Mouse (Mus musculus) ES-Bruce4 (cell line): ENCODE results near the gene Cacna1g. TPM values are rescaled to one million over a fixed set of nuclear protein-coding genes. Genes with fewer than 3 reads are reported as not detected.

Experiments used
- H3K27ac ChIP-seq: 2 replicates; pipeline ENCODE4 v1.5.1; 2012; ENCODE audit warnings: low read length, inconsistent platforms; ENCODE audit not compliant: insufficient read depth
- H3K27me3 ChIP-seq: 2 replicates; pipeline ENCODE4 v1.6.1; 2012; ENCODE audit warnings: mild to moderate bottlenecking, low read length, inconsistent platforms; ENCODE audit not compliant: control insufficient read depth, poor library complexity, insufficient read depth, severe bottlenecking
- H3K36me3 ChIP-seq: 2 replicates; pipeline ENCODE4 v1.6.1; 2012; ENCODE audit warnings: inconsistent platforms, mild to moderate bottlenecking, low read length, moderate library complexity; ENCODE audit not compliant: control insufficient read depth, poor library complexity, insufficient read depth, severe bottlenecking
- H3K4me1 ChIP-seq: one replicate; pipeline ENCODE4 v1.8.1; 2011; ENCODE audit warnings: low read length; ENCODE audit not compliant: control insufficient read depth, insufficient read depth
- H3K4me3 ChIP-seq: 2 replicates; pipeline ENCODE4 v1.5.1; 2011; ENCODE audit warnings: low read depth, mild to moderate bottlenecking, low read length
- H3K9ac ChIP-seq: 2 replicates; pipeline ENCODE4 v1.6.1; 2012; ENCODE audit warnings: low read depth, mild to moderate bottlenecking, inconsistent platforms; ENCODE audit not compliant: poor library complexity, severe bottlenecking
- H3K9me3 ChIP-seq: replicated peaks from 2 replicates; pipeline ENCODE4 v1.6.1; 2012; ENCODE audit warnings: mild to moderate bottlenecking, low read length, inconsistent platforms; ENCODE audit not compliant: control insufficient read depth, poor library complexity, insufficient read depth, severe bottlenecking
- CTCF ChIP-seq: IDR thresholded peaks from one replicate; pipeline ENCODE4 v1.8.1; 2011; ENCODE audit warnings: low read depth, low read length
- EP300 ChIP-seq: IDR thresholded peaks from 2 replicates; pipeline ENCODE4 v1.6.1; 2011; ENCODE audit warnings: low read depth, low read length; ENCODE audit not compliant: insufficient read depth
- POLR2A ChIP-seq: IDR thresholded peaks from one replicate; pipeline ENCODE4 v1.8.1; 2011; ENCODE audit warnings: low read length; ENCODE audit not compliant: insufficient read depth
- polyA plus RNA-seq: library from polyadenylated mRNA; stranded (reverse); fragments of >200 nt; gene quantifications from 2 replicates; pipeline ENCODE4 v1.2.4, GENCODE M21; 2011; ENCODE audit warnings: low read depth; ENCODE audit not compliant: missing spikeins, insufficient read depth, insufficient read length

Gene Cacna1g
- polyA plus RNA-seq: 2.9 and 8.6 TPM in 2 replicates

GRCm38 (mm10) chr11:94473707-94474543 is at the start of gene Cacna1g:
Gene Cacna1g (minus strand): TSS chr11:94474198.
- TF ChIP-seq POLR2A: no peak
- no peak for TF ChIP-seq CTCF
- TF ChIP-seq EP300: no peak
- Histone ChIP-seq H3K27me3 (peaks cover 20% of the 10 kb centered on the region), H3K9me3 (no peaks in the 10 kb centered on the region), H3K27ac (no peak within 1 kb of the TSS), H3K9ac (peak within 1 kb of the TSS; percentile 76), H3K36me3 (no peaks in the 10 kb centered on the region), H3K4me3 (peak within 1 kb of the TSS; percentile 58), H3K4me1 (no peaks in the 10 kb centered on the region)

GRCm38 (mm10) chr11:94521219-94521843 is 47.3 kb upstream of the Cacna1g start, which contains the start of gene Mycbpap:
Gene Mycbpap (minus strand): TSS chr11:94521742.
- H3K9ac ChIP-seq: peak within 1 kb of the TSS; percentile 37
- H3K36me3 ChIP-seq: no peaks in the 10 kb centered on the region
- no peaks in the 10 kb centered on the region for H3K9me3 ChIP-seq
- no peak for TF ChIP-seq EP300
- TF ChIP-seq CTCF: no peak
- TF ChIP-seq POLR2A: no peak
- H3K4me1 ChIP-seq: no peaks in the 10 kb centered on the region
- H3K4me3 ChIP-seq: peak within 1 kb of the TSS; percentile 81
- no peak within 1 kb of the TSS for H3K27ac ChIP-seq
- H3K27me3 ChIP-seq: no peaks in the 10 kb centered on the region

DNA sequence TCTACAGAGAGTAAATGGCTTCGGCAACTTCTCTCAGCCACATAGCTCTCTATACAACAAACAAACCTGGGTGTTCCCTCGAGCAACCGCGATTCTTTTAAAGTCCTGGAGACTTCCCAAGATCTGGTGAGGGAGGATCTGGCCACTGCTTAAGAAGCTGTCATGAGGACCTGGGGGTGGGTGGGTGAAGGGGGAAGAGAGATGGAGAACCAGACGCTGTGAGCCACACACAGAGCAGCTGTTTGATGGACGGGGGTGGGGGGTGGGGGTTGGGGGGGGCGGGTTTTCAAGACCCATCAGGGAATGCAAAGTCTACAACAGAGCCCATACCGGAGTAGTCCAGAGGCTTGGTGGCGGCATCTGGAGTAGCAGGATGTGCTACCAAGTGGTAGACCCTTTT is 39.5 kb upstream of the Cacna1g start:
- H3K9me3 ChIP-seq: no peaks in the 10 kb centered on the region
- no peaks in the 10 kb centered on the region for H3K27me3 ChIP-seq
- no peak overlapping the region for H3K4me3 ChIP-seq
- H3K36me3 ChIP-seq: no peaks in the 10 kb centered on the region
- no peaks in the 10 kb centered on the region for H3K4me1 ChIP-seq
- no peak overlapping the region for H3K27ac ChIP-seq
- no peak overlapping the region for H3K9ac ChIP-seq
- no peak for TF ChIP-seq EP300
- TF ChIP-seq POLR2A: no peak
- no peak for TF ChIP-seq CTCF

DNA sequence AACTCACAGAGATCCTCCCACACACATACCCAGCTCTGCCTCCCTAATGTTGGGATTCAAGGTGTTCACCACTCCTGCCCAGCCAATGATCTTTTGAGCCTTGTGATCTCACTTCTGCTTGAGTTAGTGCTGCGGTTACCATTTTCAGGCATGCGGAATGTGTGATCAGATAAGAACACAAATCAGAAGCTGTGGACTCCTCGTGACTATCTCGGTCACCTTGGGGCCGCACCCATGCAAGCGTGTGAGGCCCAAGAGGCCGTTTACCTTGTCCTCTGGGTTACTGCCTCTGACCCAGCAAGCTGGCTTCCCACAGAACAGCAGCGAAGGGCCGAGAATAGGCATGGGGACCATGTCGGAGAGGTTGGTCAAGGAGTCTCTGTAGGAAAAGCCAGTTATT is 35.0 kb upstream of the Cacna1g start:
- Histone ChIP-seq H3K9ac (no peak overlapping the region), H3K36me3 (no peaks in the 10 kb centered on the region), H3K27ac (no peak overlapping the region), H3K9me3 (no peaks in the 10 kb centered on the region), H3K4me1 (no peaks in the 10 kb centered on the region), H3K4me3 (no peak overlapping the region), H3K27me3 (no peaks in the 10 kb centered on the region)
- no peak for TF ChIP-seq POLR2A
- no peak for TF ChIP-seq CTCF
- TF ChIP-seq EP300: no peak

DNA sequence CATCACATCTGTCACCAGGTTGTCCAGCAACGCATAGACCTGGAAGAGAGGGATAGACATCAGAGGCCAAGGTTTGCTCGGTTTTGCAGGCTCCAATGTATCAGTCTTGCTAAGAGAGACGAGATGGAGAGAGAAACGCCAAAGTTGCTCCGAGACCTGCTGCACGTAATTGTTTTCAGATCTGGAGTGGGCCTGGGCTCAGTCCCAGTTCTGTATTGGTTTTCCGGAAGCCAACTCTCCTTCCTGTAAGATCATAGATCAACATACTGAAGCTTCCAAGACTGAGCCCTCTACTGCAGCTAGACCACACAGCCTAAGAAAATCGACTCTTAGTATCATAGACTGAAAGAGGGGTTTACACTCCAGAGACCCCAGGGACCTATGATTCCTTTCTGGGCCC is 27.5 kb upstream of the Cacna1g start:
- Histone ChIP-seq H3K9ac (no peak overlapping the region), H3K4me3 (no peak overlapping the region), H3K36me3 (no peaks in the 10 kb centered on the region), H3K27me3 (no peaks in the 10 kb centered on the region), H3K4me1 (peaks cover 2% of the 10 kb centered on the region), H3K27ac (no peak overlapping the region), H3K9me3 (no peaks in the 10 kb centered on the region)
- TF ChIP-seq POLR2A: no peak
- no peak for TF ChIP-seq CTCF
- TF ChIP-seq EP300: no peak

DNA sequence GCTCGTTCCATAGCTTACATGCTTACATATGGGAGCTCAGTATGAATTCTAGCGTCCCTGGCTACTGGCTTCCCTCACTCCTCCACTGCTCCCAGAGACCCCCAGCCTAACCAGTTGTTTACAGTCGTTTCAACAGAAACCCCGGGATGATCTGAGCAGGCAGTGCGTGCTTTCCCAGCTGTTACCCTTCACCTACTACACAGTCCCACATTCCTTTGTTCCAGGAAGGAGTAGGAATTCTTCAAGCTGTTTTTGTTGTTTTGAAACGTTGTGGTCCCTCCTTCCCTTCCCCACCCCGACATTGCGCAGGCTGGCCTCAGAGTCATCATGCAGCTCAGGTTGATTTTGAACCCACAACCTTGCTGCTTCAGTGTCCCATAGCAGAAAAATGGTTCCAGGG is 26.4 kb upstream of the Cacna1g start:
- TF ChIP-seq EP300: no peak
- no peak for TF ChIP-seq POLR2A
- TF ChIP-seq CTCF: no peak
- no peaks in the 10 kb centered on the region for H3K9me3 ChIP-seq
- no peak overlapping the region for H3K4me3 ChIP-seq
- H3K36me3 ChIP-seq: no peaks in the 10 kb centered on the region
- H3K27me3 ChIP-seq: no peaks in the 10 kb centered on the region
- no peak overlapping the region for H3K9ac ChIP-seq
- H3K27ac ChIP-seq: no peak overlapping the region
- H3K4me1 ChIP-seq: peaks cover 2% of the 10 kb centered on the region
